ENCODE assay signal across 20 mouse cellular contexts in the genomic region with DNA sequence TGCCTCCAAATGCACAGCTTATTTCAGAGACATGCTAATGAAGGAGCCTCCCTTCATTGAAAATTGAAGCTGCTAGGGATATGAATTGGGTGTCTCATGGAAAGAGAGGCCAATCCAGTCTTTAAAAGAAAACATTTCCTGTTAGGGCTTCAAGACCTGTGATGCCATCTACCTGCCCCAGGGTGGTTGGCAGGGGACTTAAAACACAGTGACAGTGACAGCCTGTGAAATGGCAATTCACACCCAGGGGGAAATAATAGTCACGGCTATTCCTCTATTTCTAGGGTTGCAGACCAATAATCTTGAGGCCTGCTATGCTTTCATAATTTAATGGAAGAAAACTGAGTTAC.
DNase-seq lines count a peak whose midpoint lies in the region; ATAC-seq and TF ChIP-seq lines count a peak whose summit lies in the region.
"Had no signal": no experiment of that assay in that cellular context is flagged by ENCODE, and none has a peak within 500 bp of the region (broad histone marks: within the 10 kb centered on the region; RNA-seq: fewer than 3 reads in every experiment).

No protein-coding gene starts in this region.

- no peak overlapping the region for H3K4me3 ChIP-seq in kidney, adult 2 months (ENCODE audit: insufficient read depth, low read depth, low read length)
- H3K4me3 ChIP-seq in midbrain, embryonic 11.5 days (ENCODE audit: low read depth, low read length) = no peak overlapping the region
- no peak overlapping the region for H3K4me3 ChIP-seq in midbrain, embryonic 13.5 days (replicated peaks)
- H3K4me3 ChIP-seq: heart, adult 2 months; heart, embryonic 10.5 days; heart, embryonic 13.5 days had no signal

- H3K9me3 ChIP-seq in midbrain, embryonic 11.5 days (ENCODE audit: control insufficient read depth, low read length) = no peaks in the 10 kb centered on the region
- no peaks in the 10 kb centered on the region for H3K9me3 ChIP-seq in midbrain, embryonic 13.5 days
- H3K9me3 ChIP-seq: heart, embryonic 10.5 days; heart, embryonic 13.5 days had no signal

- no peaks in the 10 kb centered on the region for H3K4me1 ChIP-seq in kidney, adult 2 months (ENCODE audit: control insufficient read depth, insufficient read depth, low read length)
- 0 out of 2 replicates have a peak, but pooled peaks cover 2% of the 10 kb centered on the region for H3K4me1 ChIP-seq in midbrain, embryonic 11.5 days (ENCODE audit: control insufficient read depth, insufficient read depth, low read length)
- peaks cover 6% of the 10 kb centered on the region; the same call in 1 of the 2 replicates for H3K4me1 ChIP-seq in midbrain, embryonic 13.5 days (replicated peaks)

- peak overlapping the region; percentile 47; the same call in 1 of the 2 replicates for H3K27ac ChIP-seq in kidney, adult 2 months (ENCODE audit: insufficient read depth, low read depth, low read length)
- no peak overlapping the region for H3K27ac ChIP-seq in midbrain, embryonic 11.5 days (ENCODE audit: low read depth, low read length)
- no peak overlapping the region for H3K27ac ChIP-seq in midbrain, embryonic 13.5 days
- H3K27ac ChIP-seq: heart, adult 2 months; heart, embryonic 10.5 days; heart, embryonic 13.5 days; hindbrain, embryonic 14.5 days; hindbrain, postnatal 0 days had no signal

- no peak overlapping the region for H3K4me2 ChIP-seq in midbrain, embryonic 11.5 days
- H3K4me2 ChIP-seq in midbrain, embryonic 13.5 days (replicated peaks) = no peak overlapping the region
- H3K4me2 ChIP-seq: heart, embryonic 13.5 days; hindbrain, embryonic 14.5 days had no signal

- H3K27me3 ChIP-seq in kidney, adult 2 months (replicated peaks; ENCODE audit: control insufficient read depth, insufficient read depth, low read length) = no peaks in the 10 kb centered on the region
- no peaks in the 10 kb centered on the region for H3K27me3 ChIP-seq in midbrain, embryonic 11.5 days (ENCODE audit: control insufficient read depth, insufficient read depth, low read length)
- H3K27me3 ChIP-seq in midbrain, embryonic 13.5 days = no peaks in the 10 kb centered on the region
- H3K27me3 ChIP-seq: heart, embryonic 13.5 days had no signal

- no peak for TF ChIP-seq CTCF in kidney, adult 2 months (conservative IDR thresholded peaks at IDR 0.05; ENCODE audit: insufficient read depth, insufficient read length, low read depth, low read length)

- whole genome bisulfite sequencing in kidney, adult 2 months = 95% methylated on average over 1 of the region's 1 CpGs
- WGBS in midbrain, embryonic 11.5 days = 84% methylated on average over 1 of the region's 1 CpGs
- WGBS in midbrain, embryonic 13.5 days = 78% methylated on average over 1 of the region's 1 CpGs

- ATAC-seq in midbrain, embryonic 11.5 days (ENCODE audit: low FRiP score) = no peak
- ATAC-seq in midbrain, embryonic 13.5 days = no peak
- ATAC-seq: activated CD4-positive, CD25-positive, alpha-beta regulatory T cell, adult 4 months; forebrain, embryonic 14.5 days; forebrain, postnatal 0 days; hindbrain, postnatal 0 days had no signal

- no peak for TF ChIP-seq POLR2A in kidney, adult 2 months (IDR thresholded peaks at IDR 0.05; ENCODE audit: low read depth, low read length)

- no peak overlapping the region for H3K9ac ChIP-seq in midbrain, embryonic 11.5 days (ENCODE audit: low read length)
- H3K9ac ChIP-seq in midbrain, embryonic 13.5 days (replicated peaks) = no peak overlapping the region
- H3K9ac ChIP-seq: forebrain, postnatal 0 days; heart, embryonic 13.5 days; hindbrain, embryonic 14.5 days had no signal

- peak; percentile 47 to 57 for DNase-seq in cerebellum, postnatal 10 days
- DNase-seq in cerebellum, adult 18-20 months = no peak
- no peak for DNase-seq in kidney, adult 2 months
- DNase-seq in kidney, adult 18-20 months = no peak
- peak; percentile 57 for DNase-seq in midbrain, embryonic 11.5 days (ENCODE audit: low spot score, missing footprints)
- DNase-seq in ovary, postnatal 10 days (ENCODE audit: low spot score) = no peak
- no peak for DNase-seq in layer of hippocampus, postnatal 25 days (ENCODE audit: extremely low spot score in 1 of 2, low spot score in 1 of 2)
- DNase-seq: adrenal gland, adult 8-10 months; adrenal gland, postnatal 25 days; cerebellum, adult 9-11 months; forebrain, postnatal 0 days; heart, postnatal 4 days had no signal

- H3K36me3 ChIP-seq in kidney, adult 2 months (ENCODE audit: control insufficient read depth, insufficient read depth, low read length) = no peaks in the 10 kb centered on the region
- H3K36me3 ChIP-seq in midbrain, embryonic 11.5 days (ENCODE audit: control insufficient read depth, insufficient read depth, low read length) = no peaks in the 10 kb centered on the region
- H3K36me3 ChIP-seq in midbrain, embryonic 13.5 days = no peaks in the 10 kb centered on the region
- H3K36me3 ChIP-seq: heart, embryonic 10.5 days; heart, embryonic 13.5 days had no signal

Comparison
In these comparisons a context has a peak if more than half of its experiments do, and no peak if none do; other contexts are left out.
1. DNase-seq: peak in cerebellum, postnatal 10 days (2 of 2) and midbrain, embryonic 11.5 days (single experiment); none in cerebellum, adult 18-20 months (0 of 2), kidney, adult 2 months (single experiment), kidney, adult 18-20 months (single experiment), ovary, postnatal 10 days (single experiment) and layer of hippocampus, postnatal 25 days (0 of 2).